Mouse (Mus musculus): ENCODE results near the gene Hcn3. TPM values are rescaled to one million over a fixed set of nuclear protein-coding genes. Genes with fewer than 3 reads are reported as not detected.

The Hcn3 gene
- polyA plus RNA-seq, 1 experiment, result 0.44 TPM

DNA sequence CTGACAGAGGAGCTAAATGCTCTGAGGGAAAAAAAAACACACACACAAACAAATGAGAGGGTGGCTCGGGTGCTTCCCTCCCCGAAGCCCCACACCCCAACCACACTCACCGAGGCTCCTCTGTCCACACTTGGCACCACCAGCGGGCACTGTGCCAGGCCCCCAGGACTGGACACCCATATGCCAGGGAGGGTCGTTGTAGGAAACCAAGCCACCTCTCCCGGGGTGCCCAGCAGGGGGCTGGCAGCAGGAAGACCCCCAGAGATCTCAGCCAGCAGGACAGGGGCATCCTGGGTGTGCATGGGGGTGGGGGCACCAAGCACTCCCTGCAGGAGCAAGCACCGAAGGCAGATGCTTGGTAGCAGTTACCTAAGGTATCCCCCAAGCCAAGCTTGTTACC, 59.2 kb downstream of the Hcn3 start, which contains the start of gene Gm43738:
Gm43738 (minus strand) TSS at position 289 of the 400 bp plus-strand sequence.
- no peak for DNase-seq (ENCODE audit: low spot score)

Other genes starting within 250 kb of the Hcn3 start
- gene Msto1, start 246.2 kb downstream of the Hcn3 start, polyA plus RNA-seq (2012; rRNA removed), result 28.3 and 32.8 TPM in 2 replicates
- 20.0 and 23.8 TPM in 2 replicates for gene Ash1l, start 209.6 kb downstream of the Hcn3 start, polyA plus RNA-seq (2012; rRNA removed)
- gene Dap3, start 209.0 kb downstream of the Hcn3 start, polyA plus RNA-seq (2012; rRNA removed), result 111 and 117 TPM in 2 replicates
- gene Rusc1, start 66.9 kb downstream of the Hcn3 start, polyA plus RNA-seq (2012; rRNA removed), result 45.9 and 51.5 TPM in 2 replicates
- not detected in 2 replicates for gene Gm43738, start 59.1 kb downstream of the Hcn3 start, polyA plus RNA-seq (2012; rRNA removed)
- 83.1 and 101 TPM in 2 replicates for gene Fdps, start 58.2 kb downstream of the Hcn3 start, polyA plus RNA-seq (2012; rRNA removed)
- not detected in 2 replicates for gene Pklr, start 24.1 kb downstream of the Hcn3 start, polyA plus RNA-seq (2012; rRNA removed)
- gene Clk2, start 4.6 kb upstream of the Hcn3 start, polyA plus RNA-seq (2012; rRNA removed), result 73.9 and 89.8 TPM in 2 replicates
- gene Scamp3, start 17.3 kb upstream of the Hcn3 start, polyA plus RNA-seq (2012; rRNA removed), result 69.8 and 72.3 TPM in 2 replicates
- gene Fam189b, start 22.9 kb upstream of the Hcn3 start, polyA plus RNA-seq (2012; rRNA removed), result 32.9 and 42.3 TPM in 2 replicates
- gene Gba, start 42.7 kb upstream of the Hcn3 start, polyA plus RNA-seq (2012; rRNA removed), result 58.7 and 60.8 TPM in 2 replicates
- 59.3 and 69.8 TPM in 2 replicates for gene Thbs3, start 55.0 kb upstream of the Hcn3 start, polyA plus RNA-seq (2012; rRNA removed)
- 112 and 131 TPM in 2 replicates for gene Mtx1, start 66.9 kb upstream of the Hcn3 start, polyA plus RNA-seq (2012; rRNA removed)
- 0.94 and 1.2 TPM in 2 replicates for gene Muc1, start 68.9 kb upstream of the Hcn3 start, polyA plus RNA-seq (2012; rRNA removed)
- 67.7 and 77.1 TPM in 2 replicates for gene Krtcap2, start 85.8 kb upstream of the Hcn3 start, polyA plus RNA-seq (2012; rRNA removed)
- gene Trim46, start 86.1 kb upstream of the Hcn3 start, polyA plus RNA-seq (2012; rRNA removed), result 4.1 and 6.0 TPM in 2 replicates
- gene Dpm3, start 99.2 kb upstream of the Hcn3 start, polyA plus RNA-seq (2012; rRNA removed), result 200 and 251 TPM in 2 replicates
- 128 and 156 TPM in 2 replicates for gene Slc50a1, start 110.4 kb upstream of the Hcn3 start, polyA plus RNA-seq (2012; rRNA removed)
- gene Efna1, start 120.9 kb upstream of the Hcn3 start, polyA plus RNA-seq (2012; rRNA removed), result 41.8 and 43.5 TPM in 2 replicates
- gene Efna3, start 162.8 kb upstream of the Hcn3 start, polyA plus RNA-seq (2012; rRNA removed), result 0.36 and 0.55 TPM in 2 replicates
- 3.4 and 3.7 TPM in 2 replicates for gene Efna4, start 177.8 kb upstream of the Hcn3 start, polyA plus RNA-seq (2012; rRNA removed)
- gene Adam15, start 189.8 kb upstream of the Hcn3 start, polyA plus RNA-seq (2012; rRNA removed), result 96.1 and 101 TPM in 2 replicates
- gene Dcst2, start 201.8 kb upstream of the Hcn3 start, polyA plus RNA-seq (2012; rRNA removed), result 0.24 and 0.41 TPM in 2 replicates
- gene Dcst1, start 205.1 kb upstream of the Hcn3 start, polyA plus RNA-seq (2012; rRNA removed), result 0.07 and 0.33 TPM in 2 replicates
- gene Zbtb7b, start 234.6 kb upstream of the Hcn3 start, polyA plus RNA-seq (2012; rRNA removed), result 36.4 and 39.5 TPM in 2 replicates
- 1.2 and 1.5 TPM in 2 replicates for gene Lenep, start 242.6 kb upstream of the Hcn3 start, polyA plus RNA-seq (2012; rRNA removed)

Data from urinary bladder, adult 2 months (tissue).